Mouse (Mus musculus): ENCODE data around the gene Castor1.
"Not testable (repeated sequence)": the region's sequence is repeated elsewhere in the genome, so short reads cannot be mapped to it uniquely, and the experiment has no call there.

Castor1 gene

GRCm38 (mm10) chr11:4217914-4218629 lies at the start of gene Castor1:
TSS of gene Castor1 (plus strand) at chr11:4218225.
- DNase-seq (ENCODE audit: low read depth, low spot score), result peak; percentile 64

- DNase-seq (ENCODE audit: low read depth, low spot score), result no peak
Observed at GRCm38 (mm10) chr11:4174586-4174985, 43.4 kb upstream of the Castor1 start.

- DNase-seq (ENCODE audit: low read depth, low spot score), result no peak
Observed at GRCm38 (mm10) chr11:4177716-4178115, 40.3 kb upstream of the Castor1 start.

GRCm38 (mm10) chr11:4182061-4182460 lies 36.0 kb upstream of the Castor1 start:
- DNase-seq (ENCODE audit: low read depth, low spot score), result no peak

GRCm38 (mm10) chr11:4183511-4183910 lies 34.5 kb upstream of the Castor1 start:
- no peak for DNase-seq (ENCODE audit: low read depth, low spot score)

GRCm38 (mm10) chr11:4184251-4184952 lies 33.6 kb upstream of the Castor1 start:
- no peak for DNase-seq (ENCODE audit: low read depth, low spot score)

- not testable (repeated sequence) for DNase-seq (ENCODE audit: low read depth, low spot score)
Observed at GRCm38 (mm10) chr11:4185480-4185879, 32.5 kb upstream of the Castor1 start.

GRCm38 (mm10) chr11:4186486-4187317 lies 31.3 kb upstream of the Castor1 start, which contains the start of gene Tbc1d10a:
TSS of gene Tbc1d10a (plus strand) at chr11:4186789.
- DNase-seq (ENCODE audit: low read depth, low spot score), result peak; percentile 95

- no peak for DNase-seq (ENCODE audit: low read depth, low spot score)
Observed at GRCm38 (mm10) chr11:4187318-4187700, 30.7 kb upstream of the Castor1 start.

GRCm38 (mm10) chr11:4189182-4189581 lies 28.8 kb upstream of the Castor1 start:
- no peak for DNase-seq (ENCODE audit: low read depth, low spot score)

GRCm38 (mm10) chr11:4190677-4191076 lies 27.3 kb upstream of the Castor1 start:
- no peak for DNase-seq (ENCODE audit: low read depth, low spot score)

- DNase-seq (ENCODE audit: low read depth, low spot score), result no peak
Observed at GRCm38 (mm10) chr11:4192757-4193156, 25.3 kb upstream of the Castor1 start.

GRCm38 (mm10) chr11:4193420-4193819 lies 24.6 kb upstream of the Castor1 start:
- no peak for DNase-seq (ENCODE audit: low read depth, low spot score)

- no peak for DNase-seq (ENCODE audit: low read depth, low spot score)
Observed at GRCm38 (mm10) chr11:4195597-4196031, 22.4 kb upstream of the Castor1 start.

GRCm38 (mm10) chr11:4196636-4197035 lies 21.4 kb upstream of the Castor1 start:
- no peak for DNase-seq (ENCODE audit: low read depth, low spot score)

- no peak for DNase-seq (ENCODE audit: low read depth, low spot score)
Observed at GRCm38 (mm10) chr11:4197691-4198090, 20.3 kb upstream of the Castor1 start.

- DNase-seq (ENCODE audit: low read depth, low spot score), result no peak
Observed at GRCm38 (mm10) chr11:4201981-4202700, 15.9 kb upstream of the Castor1 start.

- no peak for DNase-seq (ENCODE audit: low read depth, low spot score)
Observed at GRCm38 (mm10) chr11:4202995-4203704, 14.9 kb upstream of the Castor1 start.

- no peak for DNase-seq (ENCODE audit: low read depth, low spot score)
Observed at GRCm38 (mm10) chr11:4203705-4204074, 14.3 kb upstream of the Castor1 start.

- DNase-seq (ENCODE audit: low read depth, low spot score), result no peak
Observed at GRCm38 (mm10) chr11:4205097-4205655, 12.8 kb upstream of the Castor1 start.

- DNase-seq (ENCODE audit: low read depth, low spot score), result no peak
Observed at GRCm38 (mm10) chr11:4205951-4206350, 12.1 kb upstream of the Castor1 start.

Data from forelimb bud, embryonic 11.5 days (tissue).